Mouse (Mus musculus): Measurements from ENCODE around the gene Btd.

GRCm38 (mm10) chr14:31681931-31682555, 41.2 kb downstream of the Btd start:
- TF ChIP-seq POLR2A (IDR thresholded peaks at IDR 0.05; ENCODE audit: control insufficient read depth, extremely low read depth, insufficient read depth, low read length, poor library complexity): no peak
- TF ChIP-seq CTCF (IDR thresholded peaks at IDR 0.05; ENCODE audit: borderline replicate concordance, control insufficient read depth, extremely low read depth, insufficient read depth, low read length, poor library complexity): no peak

All from thymus, adult 2 months (tissue).